Mouse (Mus musculus): ENCODE results near the gene Hif3a. TPM values are rescaled to one million over a fixed set of nuclear protein-coding genes. Genes with fewer than 3 reads are reported as not detected.
A peak's percentile ranks its signal among the peaks of the same experiment; 100 is the strongest.

The Hif3a gene
- polyA plus RNA-seq, 1 experiment from 2014 or later: 2.8 TPM

GRCm38 (mm10) chr7:17019426-17020166 lies 42.6 kb downstream of the Hif3a start:
- WGBS: 90% methylated on average over 7 of the region's 7 CpGs
- H3K36me3 ChIP-seq (ENCODE audit: control insufficient read depth, insufficient read depth, low read length): peaks cover 84% of the 10 kb centered on the region
- no peak overlapping the region for H3K9ac ChIP-seq (ENCODE audit: low read length)
- no peaks in the 10 kb centered on the region for H3K27me3 ChIP-seq (replicated peaks; ENCODE audit: control insufficient read depth, insufficient read depth, low read length)
- H3K27ac ChIP-seq (ENCODE audit: low read depth, low read length): no peak overlapping the region
- ATAC-seq (no peak), DNase-seq (ENCODE audit: low spot score) (no peak)
- H3K4me1 ChIP-seq (ENCODE audit: control insufficient read depth, insufficient read depth, low read length): peaks cover 4% of the 10 kb centered on the region; the same call in 1 of the 2 replicates
- H3K4me3 ChIP-seq (ENCODE audit: low read depth, low read length): no peak overlapping the region
- H3K4me2 ChIP-seq (ENCODE audit: low read length): no peak overlapping the region
- no peaks in the 10 kb centered on the region for H3K9me3 ChIP-seq (replicated peaks; ENCODE audit: control insufficient read depth, low read length)

GRCm38 (mm10) chr7:17017921-17018320 lies 44.3 kb downstream of the Hif3a start:
- H3K36me3 ChIP-seq (ENCODE audit: control insufficient read depth, insufficient read depth, low read length): peaks cover 87% of the 10 kb centered on the region
- ATAC-seq: no peak

GRCm38 (mm10) chr7:17017036-17017435 lies 45.2 kb downstream of the Hif3a start:
- Histone ChIP-seq H3K36me3 (ENCODE audit: control insufficient read depth, insufficient read depth, low read length) (peaks cover 87% of the 10 kb centered on the region), H3K9me3 (replicated peaks; ENCODE audit: control insufficient read depth, low read length) (no peaks in the 10 kb centered on the region), H3K4me1 (ENCODE audit: control insufficient read depth, insufficient read depth, low read length) (peaks cover 4% of the 10 kb centered on the region; the same call in 1 of the 2 replicates), H3K27ac (ENCODE audit: low read depth, low read length) (peak overlapping the region; percentile 39; the same call in 1 of the 2 replicates), H3K27me3 (replicated peaks; ENCODE audit: control insufficient read depth, insufficient read depth, low read length) (no peaks in the 10 kb centered on the region), H3K9ac (ENCODE audit: low read length) (no peak overlapping the region), H3K4me2 (ENCODE audit: low read length) (no peak overlapping the region), H3K4me3 (ENCODE audit: low read depth, low read length) (no peak overlapping the region)
- peak; percentile 94 for ATAC-seq
- WGBS: 38% methylated on average over 1 of the region's 1 CpGs
- peak; percentile 92 for DNase-seq (ENCODE audit: low spot score)

More at GRCm38 (mm10) chr7:17017921-17018320, 44.3 kb downstream of the Hif3a start:
- DNase-seq (ENCODE audit: low spot score): no peak
- Histone ChIP-seq H3K9ac (ENCODE audit: low read length) (no peak overlapping the region; the same call in 1 of the 2 replicates), H3K27ac (ENCODE audit: low read depth, low read length) (peak overlapping the region; percentile 28; the same call in 1 of the 2 replicates), H3K27me3 (replicated peaks; ENCODE audit: control insufficient read depth, insufficient read depth, low read length) (no peaks in the 10 kb centered on the region), H3K4me2 (ENCODE audit: low read length) (no peak overlapping the region), H3K9me3 (replicated peaks; ENCODE audit: control insufficient read depth, low read length) (no peaks in the 10 kb centered on the region), H3K4me1 (ENCODE audit: control insufficient read depth, insufficient read depth, low read length) (peaks cover 4% of the 10 kb centered on the region; the same call in 1 of the 2 replicates), H3K4me3 (ENCODE audit: low read depth, low read length) (no peak overlapping the region)
- WGBS: 87% methylated on average over 2 of the region's 2 CpGs

- H3K9ac ChIP-seq (ENCODE audit: low read length): no peak overlapping the region
- DNase-seq (ENCODE audit: low spot score) (no peak), ATAC-seq (no peak)
- no peak overlapping the region for H3K4me3 ChIP-seq (ENCODE audit: low read depth, low read length)
- no peak overlapping the region for H3K4me2 ChIP-seq (ENCODE audit: low read length)
- peaks cover 4% of the 10 kb centered on the region; the same call in 1 of the 2 replicates for H3K4me1 ChIP-seq (ENCODE audit: control insufficient read depth, insufficient read depth, low read length)
- H3K9me3 ChIP-seq (replicated peaks; ENCODE audit: control insufficient read depth, low read length): no peaks in the 10 kb centered on the region
- H3K27ac ChIP-seq (ENCODE audit: low read depth, low read length): no peak overlapping the region
- 84% methylated on average over 6 of the region's 6 CpGs for WGBS
- H3K27me3 ChIP-seq (replicated peaks; ENCODE audit: control insufficient read depth, insufficient read depth, low read length): no peaks in the 10 kb centered on the region
- H3K36me3 ChIP-seq (ENCODE audit: control insufficient read depth, insufficient read depth, low read length): peaks cover 87% of the 10 kb centered on the region
Measured at GRCm38 (mm10) chr7:17015381-17015780, 46.8 kb downstream of the Hif3a start.

- DNase-seq (ENCODE audit: low spot score) (no peak), ATAC-seq (no peak)
- Histone ChIP-seq H3K9me3 (replicated peaks; ENCODE audit: control insufficient read depth, low read length) (no peaks in the 10 kb centered on the region), H3K36me3 (ENCODE audit: control insufficient read depth, insufficient read depth, low read length) (peaks cover 98% of the 10 kb centered on the region), H3K4me2 (ENCODE audit: low read length) (no peak overlapping the region), H3K27ac (ENCODE audit: low read depth, low read length) (no peak overlapping the region), H3K4me1 (ENCODE audit: control insufficient read depth, insufficient read depth, low read length) (no peaks in the 10 kb centered on the region; the same call in 1 of the 2 replicates), H3K4me3 (ENCODE audit: low read depth, low read length) (no peak overlapping the region), H3K9ac (ENCODE audit: low read length) (no peak overlapping the region), H3K27me3 (replicated peaks; ENCODE audit: control insufficient read depth, insufficient read depth, low read length) (no peaks in the 10 kb centered on the region)
- WGBS: 96% methylated on average over 7 of the region's 7 CpGs
Measured at GRCm38 (mm10) chr7:17011909-17012590, 50.2 kb downstream of the Hif3a start.

- Histone ChIP-seq H3K4me1 (ENCODE audit: control insufficient read depth, insufficient read depth, low read length) (no peaks in the 10 kb centered on the region), H3K9me3 (replicated peaks; ENCODE audit: control insufficient read depth, low read length) (no peaks in the 10 kb centered on the region), H3K36me3 (ENCODE audit: control insufficient read depth, insufficient read depth, low read length) (peaks cover 100% of the 10 kb centered on the region), H3K4me3 (ENCODE audit: low read depth, low read length) (no peak overlapping the region), H3K27me3 (replicated peaks; ENCODE audit: control insufficient read depth, insufficient read depth, low read length) (no peaks in the 10 kb centered on the region), H3K4me2 (ENCODE audit: low read length) (no peak overlapping the region), H3K9ac (ENCODE audit: low read length) (no peak overlapping the region), H3K27ac (ENCODE audit: low read depth, low read length) (no peak overlapping the region)
- ATAC-seq (no peak), DNase-seq (ENCODE audit: low spot score) (no peak)
- 94% methylated on average over 5 of the region's 5 CpGs for WGBS
Measured at GRCm38 (mm10) chr7:17010010-17010347, 52.2 kb downstream of the Hif3a start.

GRCm38 (mm10) chr7:17009326-17010009 lies 52.8 kb downstream of the Hif3a start:
- no peak overlapping the region for H3K27ac ChIP-seq (ENCODE audit: low read depth, low read length)
- peaks cover 100% of the 10 kb centered on the region for H3K36me3 ChIP-seq (ENCODE audit: control insufficient read depth, insufficient read depth, low read length)
- no peak overlapping the region for H3K9ac ChIP-seq (ENCODE audit: low read length)
- H3K9me3 ChIP-seq (replicated peaks; ENCODE audit: control insufficient read depth, low read length): no peaks in the 10 kb centered on the region
- no peak for DNase-seq (ENCODE audit: low spot score)
- H3K27me3 ChIP-seq (replicated peaks; ENCODE audit: control insufficient read depth, insufficient read depth, low read length): no peaks in the 10 kb centered on the region
- no peak for ATAC-seq
- WGBS: 94% methylated on average over 16 of the region's 16 CpGs
- H3K4me1 ChIP-seq (ENCODE audit: control insufficient read depth, insufficient read depth, low read length): no peaks in the 10 kb centered on the region
- no peak overlapping the region for H3K4me2 ChIP-seq (ENCODE audit: low read length)
- no peak overlapping the region for H3K4me3 ChIP-seq (ENCODE audit: low read depth, low read length)

- H3K9ac ChIP-seq (ENCODE audit: low read length): no peak overlapping the region
- H3K27ac ChIP-seq (ENCODE audit: low read depth, low read length): no peak overlapping the region
- peaks cover 94% of the 10 kb centered on the region for H3K36me3 ChIP-seq (ENCODE audit: control insufficient read depth, insufficient read depth, low read length)
- no peaks in the 10 kb centered on the region for H3K27me3 ChIP-seq (replicated peaks; ENCODE audit: control insufficient read depth, insufficient read depth, low read length)
- no peak overlapping the region for H3K4me3 ChIP-seq (ENCODE audit: low read depth, low read length)
- H3K4me1 ChIP-seq (ENCODE audit: control insufficient read depth, insufficient read depth, low read length): no peaks in the 10 kb centered on the region
- H3K9me3 ChIP-seq (replicated peaks; ENCODE audit: control insufficient read depth, low read length): no peaks in the 10 kb centered on the region
- no peak overlapping the region for H3K4me2 ChIP-seq (ENCODE audit: low read length)
- peak; percentile 31 for DNase-seq (ENCODE audit: low spot score)
- ATAC-seq: no peak
- 80% methylated on average over 4 of the region's 4 CpGs for WGBS
Measured at GRCm38 (mm10) chr7:17007300-17007699, 54.9 kb downstream of the Hif3a start.
